Mouse (Mus musculus) liver, adult 2 months (tissue): ENCODE measurements around the gene Ganab.

Experiments
- CTCF ChIP-seq: fragments of 200-500 bp; IDR thresholded peaks from 2 replicates; pipeline ENCODE4 v1.5.1; 2011; ENCODE audit warnings: low read depth, low read length, control low read depth
- POLR2A ChIP-seq: fragments of 200-500 bp; IDR thresholded peaks from 2 replicates; pipeline ENCODE4 v1.6.1; 2011; ENCODE audit warnings: low read length, control low read depth; ENCODE audit not compliant: insufficient read depth; ENCODE audit errors: extremely low read depth

DNA sequence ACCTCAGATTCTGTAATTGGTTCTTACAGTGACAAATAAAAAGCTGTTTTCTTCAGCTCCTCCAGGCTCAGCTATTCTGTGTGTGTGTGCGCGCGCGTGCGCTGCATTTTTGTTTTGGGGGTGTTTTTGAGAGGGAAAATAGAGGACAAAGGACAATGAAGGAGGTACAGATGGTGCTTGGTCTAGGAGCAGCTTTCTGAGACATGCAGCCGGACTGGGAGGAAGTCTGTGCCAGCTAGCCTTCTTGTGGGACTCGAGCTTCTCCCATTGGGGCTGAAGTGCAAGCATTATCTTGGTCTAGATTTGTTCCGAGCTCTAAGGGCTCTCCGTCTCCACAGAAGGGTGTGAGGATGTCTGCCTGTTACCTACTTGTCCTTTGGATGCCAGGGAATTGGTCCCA, 54.4 kb downstream of the Ganab start:
- TF ChIP-seq POLR2A (no peak), CTCF (no peak)
